Mouse (Mus musculus) retina, postnatal 1 day (tissue): ENCODE data around the gene Ass1.
"Not testable (repeated sequence)": the region's sequence is repeated elsewhere in the genome, so short reads cannot be mapped to it uniquely, and the experiment has no call there.

Source experiments
- DNase-seq: peaks from one replicate; pipeline ENCODE4 v3.0.0-alpha.2; 2012

Ass1 gene

GRCm38 (mm10) chr2:31541581-31541980, 71.6 kb downstream of the Ass1 start:
- no peak for DNase-seq

- no peak for DNase-seq
Measured at GRCm38 (mm10) chr2:31547726-31548125, 77.7 kb downstream of the Ass1 start.

DNA sequence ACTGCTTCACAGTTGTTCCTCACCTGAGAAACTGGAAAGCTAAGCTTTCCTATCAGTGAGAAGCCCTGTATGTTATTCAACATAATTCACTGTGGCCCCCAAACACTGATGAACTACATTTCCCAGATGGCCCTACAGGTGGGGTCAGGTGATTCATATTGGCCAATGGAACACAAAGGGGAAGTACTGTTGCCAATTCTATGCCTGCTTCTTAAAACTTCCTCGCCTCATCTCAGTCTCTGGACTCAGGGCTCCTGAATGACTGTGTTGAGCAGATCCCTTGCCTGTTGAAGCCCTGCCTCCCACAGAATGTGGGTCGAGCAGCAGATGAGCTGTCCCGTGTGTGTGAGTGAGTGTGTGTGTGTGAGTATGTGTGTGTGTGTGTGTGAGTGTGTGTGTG, 80.5 kb downstream of the Ass1 start:
- DNase-seq = peak; percentile 30

GRCm38 (mm10) chr2:31551351-31551750, 81.3 kb downstream of the Ass1 start:
- DNase-seq = not testable (repeated sequence)

DNA sequence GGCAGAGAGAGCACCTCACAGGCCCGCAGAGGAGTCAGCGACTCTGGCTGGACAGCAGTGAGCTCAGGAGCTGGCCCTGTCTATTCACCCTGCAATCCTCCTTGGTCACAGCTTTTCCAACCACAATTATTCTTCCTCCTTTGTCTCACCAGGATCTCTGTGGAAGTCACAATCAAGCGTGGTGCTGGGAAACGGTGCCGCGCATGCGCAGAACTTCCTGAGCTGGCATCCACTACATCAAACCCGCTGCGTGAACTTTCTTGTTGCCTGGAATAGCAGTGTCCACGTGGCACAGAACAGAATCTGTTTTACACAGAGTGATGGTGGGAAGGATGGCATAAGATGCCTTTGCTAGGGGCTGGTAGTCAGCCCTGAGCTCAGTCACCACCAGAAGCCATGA, 82.0 kb downstream of the Ass1 start:
- no peak for DNase-seq

DNA sequence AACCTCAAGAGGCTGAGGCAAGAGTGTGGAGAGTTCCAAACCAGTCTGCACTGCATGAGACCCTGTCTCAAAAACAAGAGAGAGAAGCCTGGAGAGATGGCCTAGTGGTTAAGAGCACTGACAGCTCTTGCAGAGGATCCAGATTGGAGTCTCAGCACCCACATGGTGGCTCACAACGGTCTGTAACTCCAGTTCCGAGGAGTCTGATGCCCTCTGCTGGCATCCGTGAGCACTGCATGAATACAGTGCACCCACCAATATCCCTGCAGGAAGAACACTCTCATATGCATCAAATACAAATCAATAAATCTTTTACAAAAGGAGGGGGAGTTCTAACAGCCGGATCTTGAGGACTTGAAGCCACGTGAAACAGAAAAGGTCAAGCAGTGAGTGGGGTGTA, 84.6 kb downstream of the Ass1 start:
- no peak for DNase-seq
